Mouse (Mus musculus) liver, postnatal 0 days (tissue): ENCODE results near the gene Cuta. TPM values are rescaled to one million over a fixed set of nuclear protein-coding genes. Genes with fewer than 3 reads are reported as not detected.
"Not testable (repeated sequence)": the region's sequence is repeated elsewhere in the genome, so short reads cannot be mapped to it uniquely, and the experiment has no call there.

ENCODE experiments used
- ATAC-seq: fragments of 200-750 bp; cut with Nextera tagmentation; 2 replicates; pipeline ENCODE4 v1.8.0; 2017; ENCODE audit warnings: mild to moderate bottlenecking, moderate library complexity
- DNase-seq: peaks from one replicate; pipeline ENCODE4 v3.0.0-alpha.2; 2016
- H3K27ac ChIP-seq: fragments of 300-500 bp; sonication (generic); 2 replicates; pipeline ENCODE4 v1.5.1; 2014; ENCODE audit warnings: antibody characterized with exemption, moderate library complexity, mild to moderate bottlenecking, low read depth
- H3K27me3 ChIP-seq: fragments of 300-500 bp; sonication (generic); 2 replicates; pipeline ENCODE4 v1.6.1; 2014; ENCODE audit warnings: low read length, control low read depth, mixed read lengths; ENCODE audit not compliant: insufficient read depth
- H3K36me3 ChIP-seq: fragments of 300-500 bp; sonication (generic); replicated peaks from 2 replicates; pipeline ENCODE4 v1.6.1; 2014; ENCODE audit warnings: mild to moderate bottlenecking, control low read depth, low read length, moderate library complexity, mixed read lengths; ENCODE audit not compliant: insufficient read depth
- H3K4me1 ChIP-seq: fragments of 300-500 bp; sonication (generic); 2 replicates; pipeline ENCODE4 v1.6.1; 2014; ENCODE audit warnings: antibody characterized with exemption, mild to moderate bottlenecking, control low read depth; ENCODE audit not compliant: insufficient read depth
- H3K4me2 ChIP-seq: fragments of 300-500 bp; sonication (generic); 2 replicates; pipeline ENCODE4 v1.6.1; 2014; ENCODE audit warnings: low read depth, mild to moderate bottlenecking, low read length, moderate library complexity, mixed read lengths
- H3K4me3 ChIP-seq: fragments of 300-500 bp; sonication (generic); 2 replicates; pipeline ENCODE4 v1.5.1; 2014; ENCODE audit warnings: low read depth, low read length
- H3K9ac ChIP-seq: fragments of 300-500 bp; sonication (generic); replicated peaks from 2 replicates; pipeline ENCODE4 v1.6.1; 2014; ENCODE audit warnings: mild to moderate bottlenecking, moderate library complexity
- H3K9me3 ChIP-seq: fragments of 300-500 bp; sonication (generic); 2 replicates; pipeline ENCODE4 v1.6.1; 2016; ENCODE audit warnings: mild to moderate bottlenecking, control low read depth, low read length, mixed read lengths
- CTCF ChIP-seq: sonication (generic); IDR thresholded peaks from 2 replicates; pipeline ENCODE4 v1.5.1; 2016; ENCODE audit warnings: antibody characterized with exemption, low read depth
- EP300 ChIP-seq: IDR thresholded peaks from 2 replicates; pipeline ENCODE4 v1.6.1; 2016; ENCODE audit warnings: antibody characterized with exemption, low read depth, mild to moderate bottlenecking
- WGBS: fragments of 180-500 bp; shearing (Covaris S2); extraction: QIAGEN DNeasy Blood & Tissue Kit; methylation state at CpG from one replicate; pipeline ENCODE4 v1.1.7; 2014; ENCODE audit not compliant: insufficient replicate concordance; 5-methylcytosine and 5-hydroxymethylcytosine counted together
- polyA plus RNA-seq: library from polyadenylated mRNA; unstranded; fragments of >200 nt; fragmentation: Nextera tagmentation; extraction: Ambion mirVana; gene quantifications from 2 replicates; pipeline ENCODE4 v1.2.1, GENCODE M21; 2015

Gene Cuta
- polyA plus RNA-seq, 1 experiment from 2014 or later: 83.4 TPM

GRCm38 (mm10) chr17:26918343-26918742 is 21.0 kb downstream of the Cuta start:
- Histone ChIP-seq H3K4me2 (peak overlapping the region; percentile 72), H3K27me3 (no peaks in the 10 kb centered on the region), H3K4me3 (peak overlapping the region; percentile 86), H3K4me1 (no peaks in the 10 kb centered on the region), H3K9ac (peak overlapping the region; percentile 46; the same call in 1 of the 2 replicates), H3K27ac (no peak overlapping the region), H3K9me3 (no peaks in the 10 kb centered on the region), H3K36me3 (peaks cover 9% of the 10 kb centered on the region; the same call in 1 of the 2 replicates)
- ATAC-seq (no peak), DNase-seq (no peak)
- whole genome bisulfite sequencing: 71% methylated on average over 2 of the region's 2 CpGs
- no peak for TF ChIP-seq CTCF
- TF ChIP-seq EP300: no peak

- peak overlapping the region; percentile 55; the same call in 1 of the 2 replicates for H3K27ac ChIP-seq
- H3K9ac ChIP-seq: peak overlapping the region; percentile 85
- not testable (repeated sequence) for H3K27me3 ChIP-seq, ATAC-seq, DNase-seq, H3K4me1 ChIP-seq, H3K9me3 ChIP-seq, H3K36me3 ChIP-seq
- H3K4me2 ChIP-seq: peak overlapping the region; percentile 72
- WGBS: 1% methylated on average over 12 of the region's 12 CpGs
- H3K4me3 ChIP-seq: peak overlapping the region; percentile 86
Measured at GRCm38 (mm10) chr17:26917560-26917959, 21.8 kb downstream of the Cuta start.

- Histone ChIP-seq H3K36me3 (peaks cover 9% of the 10 kb centered on the region; the same call in 1 of the 2 replicates), H3K27ac (peak within 1 kb of the TSS; percentile 55), H3K9ac (peak within 1 kb of the TSS; percentile 85), H3K4me2 (peak within 1 kb of the TSS; percentile 72), H3K9me3 (no peaks in the 10 kb centered on the region), H3K4me3 (peak within 1 kb of the TSS; percentile 86), H3K4me1 (no peaks in the 10 kb centered on the region), H3K27me3 (no peaks in the 10 kb centered on the region)
- 1% methylated on average over 57 of the region's 72 CpGs for WGBS
- DNase-seq (peak; percentile 99), ATAC-seq (peak; percentile 97)
- TF ChIP-seq CTCF: peak; percentile 100
- peak; percentile 39; the same call in 1 of the 2 replicates for TF ChIP-seq EP300
Measured at GRCm38 (mm10) chr17:26916711-26917482, 22.5 kb downstream of the Cuta start, which contains the start of gene Kifc5b. Kifc5b (plus strand) TSS chr17:26917091.

GRCm38 (mm10) chr17:26915248-26915647 is 24.1 kb downstream of the Cuta start:
- Histone ChIP-seq H3K9me3 (no peaks in the 10 kb centered on the region), H3K27me3 (no peaks in the 10 kb centered on the region), H3K9ac (no peak overlapping the region), H3K4me2 (no peak overlapping the region), H3K4me3 (no peak overlapping the region), H3K27ac (no peak overlapping the region), H3K36me3 (no peaks in the 10 kb centered on the region), H3K4me1 (no peaks in the 10 kb centered on the region)
- DNase-seq (no peak), ATAC-seq (no peak)
- 43% methylated on average over 1 of the region's 1 CpGs for WGBS
- no peak for TF ChIP-seq CTCF
- no peak for TF ChIP-seq EP300

GRCm38 (mm10) chr17:26907506-26907905 is 31.9 kb downstream of the Cuta start:
- not testable (repeated sequence) for H3K4me1 ChIP-seq, DNase-seq, H3K4me3 ChIP-seq, H3K27ac ChIP-seq, H3K27me3 ChIP-seq, H3K36me3 ChIP-seq, H3K4me2 ChIP-seq, ATAC-seq, H3K9ac ChIP-seq, H3K9me3 ChIP-seq
- 91% methylated on average over 14 of the region's 15 CpGs for WGBS

- H3K4me1 ChIP-seq: no peaks in the 10 kb centered on the region
- no peaks in the 10 kb centered on the region for H3K27me3 ChIP-seq
- no peak for TF ChIP-seq EP300
- H3K36me3 ChIP-seq: no peaks in the 10 kb centered on the region
- WGBS: 57% methylated on average over 5 of the region's 5 CpGs
- H3K4me2 ChIP-seq: no peak overlapping the region
- no peak overlapping the region for H3K9ac ChIP-seq
- DNase-seq: no peak
- no peak overlapping the region for H3K27ac ChIP-seq
- no peaks in the 10 kb centered on the region for H3K9me3 ChIP-seq
- ATAC-seq: no peak
- H3K4me3 ChIP-seq: no peak overlapping the region
Measured at GRCm38 (mm10) chr17:26904320-26904719, 35.0 kb downstream of the Cuta start.
